Mouse (Mus musculus) urinary bladder, postnatal 10 days (tissue): Measurements from ENCODE around the gene Snrnp70.

Experiments
- DNase-seq: peaks from one replicate; pipeline ENCODE4 v3.0.0; 2022; ENCODE audit warnings: low spot score

Gene Snrnp70

DNA sequence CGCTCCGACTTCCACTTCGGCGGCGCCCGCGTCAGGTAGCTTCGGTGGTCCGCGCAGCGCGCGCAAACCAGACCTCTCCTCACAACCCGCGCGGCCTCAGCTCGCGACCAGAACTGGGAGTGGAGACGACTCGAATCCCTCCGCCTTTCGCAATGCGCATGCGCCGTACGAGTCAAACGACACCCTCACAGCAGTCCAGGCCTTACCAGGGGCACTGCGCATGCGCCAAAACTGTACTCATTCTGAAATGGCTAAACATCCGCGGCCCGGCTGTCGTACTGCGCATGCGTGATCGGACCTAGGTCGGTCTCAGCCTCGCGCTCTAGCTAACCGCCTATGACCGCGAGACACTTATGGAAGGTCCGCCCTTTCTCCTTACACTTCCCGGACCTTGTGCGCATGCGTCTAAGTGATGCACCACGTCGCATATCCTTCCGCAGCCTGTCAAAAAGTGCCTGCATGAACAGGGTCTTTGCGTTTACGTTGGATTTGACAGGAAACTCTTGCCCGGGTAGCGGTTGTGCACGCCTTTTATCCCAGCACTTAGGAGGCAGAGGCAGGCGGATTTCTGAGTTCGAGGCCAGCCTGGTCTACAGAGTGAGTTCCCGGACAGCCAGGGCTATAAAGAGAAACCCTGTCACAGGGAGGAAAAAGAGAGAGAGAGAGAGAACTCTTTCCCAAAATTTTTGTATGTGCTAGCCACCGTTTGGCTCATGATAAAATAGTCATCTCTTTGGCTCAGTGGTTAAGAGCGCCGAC is at the start of gene Snrnp70:
TSS of gene Snrnp70 (minus strand) at position 165 of the 759 bp plus-strand sequence.
- peak; percentile 100 for DNase-seq

GRCm38 (mm10) chr7:45443526-45444420 is 48.2 kb upstream of the Snrnp70 start:
- no peak for DNase-seq

DNA sequence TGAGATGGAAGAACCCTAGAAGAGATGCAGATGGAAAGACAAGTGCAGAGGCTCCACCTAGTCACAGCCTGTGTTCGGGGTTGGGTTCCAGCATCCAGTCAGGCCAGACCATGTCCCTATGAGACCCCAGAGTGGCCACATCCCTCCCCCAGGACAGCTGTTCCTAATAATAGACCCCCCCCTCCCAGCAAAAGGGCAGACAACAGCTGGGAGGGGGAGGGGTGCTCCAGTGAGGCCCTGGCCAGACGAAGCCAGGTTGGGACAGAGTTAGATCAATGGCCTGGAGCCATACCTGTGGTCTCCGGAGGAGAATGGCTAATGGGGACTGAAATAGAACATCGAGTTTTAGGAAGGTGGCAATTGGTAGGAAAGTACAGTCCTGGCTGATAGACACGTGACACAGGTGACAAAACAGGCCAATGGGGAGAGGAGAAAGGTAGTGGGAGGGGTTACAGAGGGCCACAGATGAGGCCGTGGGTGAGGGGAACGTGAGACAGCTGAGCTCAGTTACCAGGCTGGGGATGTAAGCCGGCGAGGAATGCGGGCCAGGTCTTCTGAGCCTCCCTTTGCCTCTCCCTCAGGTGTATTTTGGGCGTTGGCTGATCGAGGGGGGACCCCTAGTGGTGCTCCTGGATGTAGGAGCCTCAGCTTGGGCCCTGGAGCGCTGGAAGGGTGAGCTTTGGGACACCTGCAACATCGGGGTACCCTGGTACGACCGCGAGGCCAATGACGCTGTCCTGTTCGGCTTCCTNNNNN is 42.2 kb upstream of the Snrnp70 start, which contains the start of gene Ruvbl2:
TSS of gene Ruvbl2 (minus strand) at position 576 of the 756 bp plus-strand sequence.
- no peak for DNase-seq

DNA sequence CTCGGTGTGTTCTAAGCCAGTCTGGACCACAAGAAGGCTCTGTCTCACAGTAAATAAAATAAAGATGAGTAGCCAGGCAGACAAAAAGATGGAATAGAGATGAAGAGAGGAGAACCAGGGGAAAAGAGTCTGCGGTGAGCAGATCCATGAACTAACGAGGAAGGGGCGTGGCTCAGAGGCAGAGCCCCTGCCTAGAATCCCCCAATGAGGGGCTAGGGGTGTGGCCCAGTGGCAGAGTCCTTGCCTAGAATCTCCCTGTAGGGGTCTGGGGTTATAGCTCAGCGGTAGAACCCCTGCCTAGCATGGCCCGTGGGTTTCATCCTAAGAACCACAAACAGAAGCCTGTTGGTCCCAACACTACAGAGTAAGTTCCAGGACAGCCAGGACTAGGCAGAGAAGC is 41.5 kb upstream of the Snrnp70 start:
- no peak for DNase-seq

GRCm38 (mm10) chr7:45436444-45436843 is 40.9 kb upstream of the Snrnp70 start:
- no peak for DNase-seq

DNA sequence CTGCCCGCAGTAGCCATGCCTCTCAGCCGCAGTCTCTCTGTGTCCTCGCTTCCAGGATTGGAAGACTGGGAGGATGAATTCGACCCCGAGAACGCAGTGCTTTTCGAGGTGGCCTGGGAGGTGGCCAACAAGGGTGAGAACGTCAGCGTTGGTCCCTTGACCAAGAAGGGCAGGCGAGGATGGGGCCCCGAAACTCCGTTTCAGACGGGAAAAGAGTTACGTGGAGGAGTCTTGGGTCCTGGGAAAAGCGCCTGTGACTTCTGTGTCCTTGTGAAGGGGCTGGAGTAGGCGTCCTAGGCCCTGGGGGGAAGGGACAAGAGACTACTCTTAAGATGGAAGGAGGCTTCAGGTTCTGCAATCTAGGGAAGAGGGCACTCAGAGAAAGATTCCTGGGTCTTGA is 39.5 kb upstream of the Snrnp70 start:
- DNase-seq: no peak

DNA sequence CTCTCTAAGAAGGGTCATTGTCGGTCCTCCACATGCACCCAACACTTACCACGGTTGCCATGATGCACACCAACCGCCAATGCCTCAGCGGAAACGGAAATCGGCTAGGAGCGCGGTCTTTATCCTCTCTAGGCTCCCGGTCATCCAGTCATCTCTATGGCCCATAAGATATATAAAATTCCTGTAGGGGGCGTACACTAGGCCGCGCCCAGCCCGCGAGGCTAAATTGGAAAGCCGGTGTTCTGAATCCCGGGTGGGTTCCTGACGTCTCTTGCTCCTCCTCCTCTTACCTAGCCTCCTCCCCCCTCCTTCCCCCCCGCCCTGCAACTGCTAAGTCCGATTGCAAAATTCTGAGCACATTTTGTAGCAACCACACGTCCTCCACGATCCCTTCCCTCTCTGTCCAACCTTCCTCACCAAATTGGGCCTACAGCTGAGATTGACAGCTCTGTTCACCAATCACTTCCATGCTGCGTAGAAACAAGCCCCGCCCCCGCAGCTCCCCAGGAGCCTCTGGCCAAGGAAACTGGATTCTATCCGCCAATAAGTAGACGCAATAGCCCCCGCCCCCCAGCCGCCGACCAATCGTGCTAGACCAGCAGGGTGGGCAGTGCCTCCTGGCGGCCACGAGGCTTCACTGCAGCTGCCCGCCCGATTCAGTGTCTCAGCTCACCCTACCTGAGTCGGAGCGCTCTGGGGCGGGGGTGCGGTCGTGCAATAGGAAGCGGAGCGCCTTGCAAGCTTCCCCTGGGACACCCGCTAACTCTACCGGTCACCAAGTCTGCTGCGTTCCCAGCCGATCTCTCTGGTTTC is 38.9 kb upstream of the Snrnp70 start, which contains the start of gene Gys1:
TSS of gene Gys1 (plus strand) at position 642 of the 813 bp plus-strand sequence.
- peak; percentile 99 for DNase-seq

DNA sequence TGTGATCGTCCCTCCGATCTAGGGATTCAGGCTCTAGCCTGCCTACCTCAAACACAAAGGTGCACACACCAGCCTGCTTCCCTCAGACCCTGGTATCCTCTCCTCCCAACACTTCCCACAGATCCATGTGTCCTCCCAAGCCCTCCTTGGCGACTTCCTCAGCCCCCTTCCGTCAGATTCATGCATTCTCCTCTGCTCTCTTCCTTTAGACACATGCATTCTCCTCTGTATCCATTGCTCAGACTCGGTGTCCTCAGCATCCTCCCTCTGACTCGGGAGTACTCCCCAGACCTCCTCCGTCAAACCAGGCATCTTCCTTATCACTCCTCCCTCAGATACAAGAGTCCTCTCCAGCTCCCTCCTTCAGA is 38.3 kb upstream of the Snrnp70 start:
- DNase-seq: no peak

- no peak for DNase-seq
These were observed 31.0 kb upstream of the Snrnp70 start for GRCm38 (mm10) chr7:45426556-45426955.

DNA sequence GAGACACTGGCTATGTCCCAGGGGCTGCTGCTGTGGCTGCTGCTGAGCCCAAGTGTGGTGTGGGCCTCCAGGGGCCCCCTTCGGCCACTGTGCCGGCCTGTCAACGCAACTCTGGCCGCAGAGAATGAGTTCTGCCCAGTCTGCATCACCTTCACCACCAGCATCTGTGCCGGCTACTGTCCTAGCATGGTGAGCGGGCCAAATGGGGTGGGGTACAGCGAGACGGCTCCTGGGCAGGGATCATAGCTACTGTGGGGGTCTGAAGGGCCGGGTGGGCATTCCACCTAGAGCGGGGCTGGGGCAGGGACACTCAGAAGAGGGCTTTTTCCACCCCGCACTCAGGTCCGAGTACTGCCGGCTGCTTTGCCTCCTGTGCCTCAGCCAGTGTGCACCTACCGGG is 25.7 kb upstream of the Snrnp70 start:
- no peak for DNase-seq

DNA sequence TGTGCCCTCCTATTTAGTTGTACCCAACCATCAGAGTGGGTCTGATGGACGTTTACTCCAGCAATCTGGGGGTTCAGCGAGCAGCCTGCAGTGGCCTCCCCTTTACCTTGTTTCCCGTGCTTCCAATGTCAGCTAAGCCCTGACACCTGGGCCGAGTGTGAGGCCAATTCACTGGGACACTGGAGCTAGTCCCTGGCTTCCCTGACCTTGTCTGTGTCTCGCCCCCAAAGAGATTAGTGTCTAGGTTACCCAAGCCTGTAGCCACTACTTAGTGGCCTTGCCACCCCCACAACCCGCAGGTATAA is 25.0 kb upstream of the Snrnp70 start, which contains the start of gene Lhb:
TSS of gene Lhb (plus strand) at position 206 of the 305 bp plus-strand sequence.
- DNase-seq: no peak

- no peak for DNase-seq
These were observed 24.5 kb upstream of the Snrnp70 start for GRCm38 (mm10) chr7:45419859-45420614.

DNA sequence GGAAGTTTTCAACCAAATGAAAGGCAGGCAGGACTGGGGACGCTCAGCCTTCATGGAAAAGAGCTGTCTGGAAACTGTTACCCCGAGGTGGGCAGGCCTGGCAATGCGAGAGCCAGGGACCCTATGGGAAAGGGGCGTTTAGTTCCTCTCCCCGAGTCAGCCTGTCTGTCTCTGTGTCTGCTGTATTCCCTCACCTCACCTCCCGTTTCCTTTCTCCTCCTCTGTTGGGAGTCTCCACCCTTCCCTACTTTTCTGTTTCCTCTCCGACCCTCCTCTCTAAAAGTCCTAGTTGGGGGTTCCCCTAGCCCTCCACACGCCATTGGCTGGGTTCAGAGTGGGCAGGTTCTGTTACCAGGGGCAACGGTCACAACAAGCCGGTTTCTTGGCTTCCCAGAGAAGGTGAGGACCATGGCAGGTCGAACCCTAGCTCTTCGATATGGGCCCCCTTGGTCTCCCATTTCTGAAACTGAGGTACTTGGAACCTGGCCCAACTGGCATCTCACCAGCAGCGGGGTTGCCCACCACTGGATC is 22.5 kb upstream of the Snrnp70 start:
- DNase-seq: no peak

- no peak for DNase-seq
These were observed 20.1 kb upstream of the Snrnp70 start for GRCm38 (mm10) chr7:45415636-45416035.

- DNase-seq: no peak
These were observed 19.2 kb upstream of the Snrnp70 start for GRCm38 (mm10) chr7:45414740-45415224.

DNA sequence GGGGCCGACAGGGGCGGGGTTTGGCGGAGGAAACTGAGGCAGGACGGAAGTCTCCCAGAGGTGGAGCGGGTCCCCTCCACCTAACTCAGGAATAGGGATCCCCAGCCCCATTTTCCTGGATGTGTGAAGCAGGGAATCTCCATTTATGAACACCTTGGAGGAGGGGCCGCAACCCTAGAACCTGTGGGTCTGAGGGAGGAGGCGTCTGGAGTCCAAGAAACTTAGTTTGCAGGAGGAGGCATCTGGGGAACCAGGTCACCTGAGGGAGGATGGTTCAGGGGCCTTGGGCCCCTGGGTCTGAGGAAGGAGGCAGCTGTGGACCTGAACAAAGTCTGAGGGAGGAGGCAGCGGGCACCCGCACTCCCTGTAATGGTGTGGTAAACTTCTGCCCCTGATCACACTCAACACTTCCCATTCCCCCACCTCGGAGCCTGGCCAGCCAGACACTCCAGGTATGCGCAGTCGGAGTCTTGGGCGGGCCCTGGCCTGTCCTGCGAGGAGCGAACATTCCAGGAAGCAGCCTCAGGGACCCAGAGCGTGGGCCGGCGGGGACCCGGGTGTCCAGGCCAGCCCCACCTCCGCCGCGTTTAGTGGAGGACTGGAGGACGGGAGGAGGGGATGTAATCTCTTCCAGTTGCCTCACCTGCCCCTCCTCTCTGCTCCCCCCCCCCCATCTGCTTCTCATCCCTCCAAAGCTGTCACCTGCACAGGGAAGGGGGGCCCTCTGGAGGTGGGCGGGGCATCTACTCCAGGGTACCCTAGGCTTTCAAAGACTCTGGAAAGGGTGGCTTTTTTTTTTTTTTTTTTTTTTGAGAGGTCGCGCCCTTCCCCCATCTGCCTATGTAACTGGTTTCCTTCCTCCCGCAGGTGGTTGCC is 18.6 kb upstream of the Snrnp70 start:
- no peak for DNase-seq

DNA sequence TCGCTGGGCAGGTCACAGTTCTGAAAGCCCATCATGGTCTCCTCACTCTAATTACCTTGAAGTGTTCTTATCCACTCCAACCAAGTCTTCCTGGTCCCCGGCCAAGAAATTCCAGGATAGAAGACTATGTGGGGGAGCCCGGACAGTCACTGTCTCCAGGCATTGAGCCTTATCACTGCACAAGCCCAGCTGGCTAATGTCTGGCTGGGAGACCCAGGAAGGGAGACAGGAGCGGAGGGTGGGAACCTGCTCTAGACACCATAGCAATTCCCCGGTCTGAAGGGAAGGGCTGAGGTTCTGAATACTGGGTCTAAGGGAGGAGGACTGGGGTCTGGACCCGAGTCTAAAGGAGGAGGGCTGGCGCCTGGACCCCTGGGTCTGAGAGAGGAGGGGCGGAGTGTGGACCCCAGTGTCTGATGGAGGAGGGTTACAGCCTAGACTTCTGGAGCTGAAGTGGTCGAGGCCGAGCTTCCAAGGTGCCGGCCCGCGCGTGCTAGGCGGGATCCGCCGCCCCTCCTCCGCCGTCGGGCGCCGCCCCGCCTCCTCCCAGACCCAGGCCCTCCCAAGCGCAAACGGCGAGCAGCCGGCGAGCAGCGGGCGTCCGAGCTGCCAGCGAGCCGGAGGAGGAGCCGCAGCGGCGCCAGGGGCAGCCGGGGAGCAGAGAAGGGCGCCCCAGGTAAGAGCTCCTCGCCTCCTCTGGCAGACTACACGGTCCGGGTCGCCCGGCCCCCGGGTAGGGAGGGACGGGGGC is 17.7 kb upstream of the Snrnp70 start, which contains the start of gene Ntf5:
TSS of gene Ntf5 (plus strand) at position 583 of the 751 bp plus-strand sequence.
- DNase-seq: no peak

- no peak for DNase-seq
These were observed 16.9 kb upstream of the Snrnp70 start for GRCm38 (mm10) chr7:45412421-45412820.
